Mouse (Mus musculus): ENCODE measurements around the gene Mta3. TPM values are rescaled to one million over a fixed set of nuclear protein-coding genes. Genes with fewer than 3 reads are reported as not detected.
"Not testable (repeated sequence)": the region's sequence is repeated elsewhere in the genome, so short reads cannot be mapped to it uniquely, and the experiment has no call there.

The Mta3 gene
- polyA plus RNA-seq, 1 experiment from 2014 or later: 35.0 TPM

GRCm38 (mm10) chr17:83706594-83707126 is 697 bp downstream of the Mta3 start:
- H3K4me3 ChIP-seq (ENCODE audit: low read length): peak overlapping the region; percentile 91
- H3K4me1 ChIP-seq (ENCODE audit: control insufficient read depth, insufficient read depth, low read length): peaks cover 8% of the 10 kb centered on the region; the same call in 1 of the 2 replicates
- H3K27me3 ChIP-seq (replicated peaks; ENCODE audit: control insufficient read depth, insufficient read depth, low read length): no peaks in the 10 kb centered on the region
- H3K4me2 ChIP-seq (ENCODE audit: low read depth, low read length): peak overlapping the region; percentile 92
- WGBS: 2% methylated on average over 19 of the region's 19 CpGs
- H3K27ac ChIP-seq (ENCODE audit: low read length): peak overlapping the region; percentile 94
- no peaks in the 10 kb centered on the region for H3K9me3 ChIP-seq (ENCODE audit: control insufficient read depth, low read length)
- no peaks in the 10 kb centered on the region for H3K36me3 ChIP-seq (ENCODE audit: control insufficient read depth, insufficient read depth, low read length)
- peak overlapping the region; percentile 99 for H3K9ac ChIP-seq (ENCODE audit: low read depth, low read length)
- ATAC-seq: peak; percentile 82

- peak overlapping the region; percentile 92 for H3K4me2 ChIP-seq (ENCODE audit: low read depth, low read length)
- peaks cover 8% of the 10 kb centered on the region; the same call in 1 of the 2 replicates for H3K4me1 ChIP-seq (ENCODE audit: control insufficient read depth, insufficient read depth, low read length)
- H3K9me3 ChIP-seq (ENCODE audit: control insufficient read depth, low read length): no peaks in the 10 kb centered on the region
- 85% methylated on average over 4 of the region's 4 CpGs for WGBS
- no peaks in the 10 kb centered on the region for H3K27me3 ChIP-seq (replicated peaks; ENCODE audit: control insufficient read depth, insufficient read depth, low read length)
- H3K36me3 ChIP-seq (ENCODE audit: control insufficient read depth, insufficient read depth, low read length): no peaks in the 10 kb centered on the region
- no peak overlapping the region for H3K4me3 ChIP-seq (ENCODE audit: low read length)
- no peak overlapping the region for H3K9ac ChIP-seq (ENCODE audit: low read depth, low read length)
- no peak for ATAC-seq
- H3K27ac ChIP-seq (ENCODE audit: low read length): no peak overlapping the region; the same call in 1 of the 2 replicates
These were observed 1.4 kb downstream of the Mta3 start for GRCm38 (mm10) chr17:83707372-83707771.

DNA sequence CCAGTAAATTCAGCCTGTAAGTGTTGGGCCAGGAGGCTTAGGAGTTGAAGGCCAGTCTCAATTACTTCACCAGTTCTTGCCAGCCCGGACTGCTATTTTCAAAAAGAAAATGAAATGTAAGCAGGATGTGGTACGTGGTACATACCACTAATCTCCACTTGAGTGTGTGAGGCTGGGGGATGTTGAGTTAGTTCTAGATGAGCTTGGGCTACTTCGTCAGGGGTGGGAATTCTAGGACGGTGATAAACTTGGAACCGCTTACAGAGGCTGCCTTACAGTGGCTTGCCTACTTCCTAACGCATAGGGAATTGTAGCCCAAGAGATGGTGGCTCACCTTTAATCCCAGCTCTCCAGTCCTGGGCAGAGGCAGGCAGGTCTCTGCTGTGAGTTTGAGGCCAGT is 1.9 kb downstream of the Mta3 start:
- Histone ChIP-seq H3K36me3 (ENCODE audit: control insufficient read depth, insufficient read depth, low read length) (no peaks in the 10 kb centered on the region), H3K4me3 (ENCODE audit: low read length) (no peak overlapping the region), H3K4me2 (ENCODE audit: low read depth, low read length) (no peak overlapping the region), H3K4me1 (ENCODE audit: control insufficient read depth, insufficient read depth, low read length) (peaks cover 8% of the 10 kb centered on the region; the same call in 1 of the 2 replicates), H3K9me3 (ENCODE audit: control insufficient read depth, low read length) (no peaks in the 10 kb centered on the region), H3K27ac (ENCODE audit: low read length) (no peak overlapping the region), H3K27me3 (replicated peaks; ENCODE audit: control insufficient read depth, insufficient read depth, low read length) (no peaks in the 10 kb centered on the region), H3K9ac (ENCODE audit: low read depth, low read length) (no peak overlapping the region)
- 95% methylated on average over 6 of the region's 6 CpGs for WGBS
- ATAC-seq: no peak

DNA sequence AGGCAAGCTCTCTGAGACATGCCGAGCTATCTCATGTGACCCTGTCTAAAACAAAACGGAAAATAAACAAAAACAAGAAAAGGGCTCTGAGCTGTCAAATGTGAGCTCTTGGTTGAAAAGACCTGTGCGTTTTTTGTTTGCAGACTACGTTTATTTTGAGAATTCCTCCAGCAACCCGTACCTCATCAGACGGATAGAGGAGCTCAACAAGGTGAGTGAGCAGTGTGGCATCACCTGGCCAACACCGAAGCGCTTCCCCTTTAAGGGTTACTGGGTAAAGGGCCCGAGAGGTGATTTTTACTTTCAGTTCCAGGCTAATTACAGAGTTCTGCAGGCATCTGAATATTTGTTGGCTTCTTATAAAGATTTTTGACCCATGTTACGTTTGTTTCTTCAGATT is 2.3 kb downstream of the Mta3 start:
- H3K9ac ChIP-seq (ENCODE audit: low read depth, low read length): no peak overlapping the region
- H3K4me2 ChIP-seq (ENCODE audit: low read depth, low read length): no peak overlapping the region
- H3K27me3 ChIP-seq (replicated peaks; ENCODE audit: control insufficient read depth, insufficient read depth, low read length): no peaks in the 10 kb centered on the region
- H3K4me1 ChIP-seq (ENCODE audit: control insufficient read depth, insufficient read depth, low read length): peaks cover 8% of the 10 kb centered on the region; the same call in 1 of the 2 replicates
- no peak for ATAC-seq
- no peaks in the 10 kb centered on the region for H3K36me3 ChIP-seq (ENCODE audit: control insufficient read depth, insufficient read depth, low read length)
- WGBS: 77% methylated on average over 10 of the region's 10 CpGs
- no peak overlapping the region for H3K27ac ChIP-seq (ENCODE audit: low read length)
- H3K9me3 ChIP-seq (ENCODE audit: control insufficient read depth, low read length): no peaks in the 10 kb centered on the region
- H3K4me3 ChIP-seq (ENCODE audit: low read length): no peak overlapping the region

- WGBS: 85% methylated on average over 6 of the region's 6 CpGs
- no peaks in the 10 kb centered on the region for H3K27me3 ChIP-seq (replicated peaks; ENCODE audit: control insufficient read depth, insufficient read depth, low read length)
- no peak overlapping the region for H3K9ac ChIP-seq (ENCODE audit: low read depth, low read length)
- no peak for ATAC-seq
- peaks cover 8% of the 10 kb centered on the region; the same call in 1 of the 2 replicates for H3K4me1 ChIP-seq (ENCODE audit: control insufficient read depth, insufficient read depth, low read length)
- no peaks in the 10 kb centered on the region for H3K36me3 ChIP-seq (ENCODE audit: control insufficient read depth, insufficient read depth, low read length)
- no peaks in the 10 kb centered on the region for H3K9me3 ChIP-seq (ENCODE audit: control insufficient read depth, low read length)
- H3K27ac ChIP-seq (ENCODE audit: low read length): no peak overlapping the region
- no peak overlapping the region for H3K4me3 ChIP-seq (ENCODE audit: low read length)
- H3K4me2 ChIP-seq (ENCODE audit: low read depth, low read length): no peak overlapping the region
These were observed 2.9 kb downstream of the Mta3 start for GRCm38 (mm10) chr17:83708891-83709290.

- 81% methylated on average over 3 of the region's 3 CpGs for WGBS
- H3K36me3 ChIP-seq (ENCODE audit: control insufficient read depth, insufficient read depth, low read length): not testable (repeated sequence)
These were observed 3.6 kb downstream of the Mta3 start for GRCm38 (mm10) chr17:83709517-83709916.

DNA sequence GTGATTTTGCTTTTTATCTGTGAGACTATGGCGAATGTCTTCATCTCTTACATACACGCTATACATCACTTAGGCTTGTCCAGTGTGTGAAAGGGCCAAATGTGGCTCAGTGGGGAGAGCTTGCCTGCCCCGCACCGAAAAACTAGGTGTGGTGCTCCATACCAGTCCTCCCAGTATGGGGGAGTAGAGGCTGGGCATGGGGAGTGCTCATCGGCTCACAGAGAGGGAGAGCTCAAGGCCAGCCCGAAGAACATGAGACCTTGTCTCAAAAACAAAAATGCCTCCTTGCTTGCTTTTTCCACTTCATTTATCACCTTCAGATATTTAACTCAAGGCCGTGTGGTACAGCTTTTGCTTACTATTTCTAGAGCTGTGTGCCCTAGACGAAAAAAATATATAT is 4.7 kb downstream of the Mta3 start:
- no peak for ATAC-seq
- no peaks in the 10 kb centered on the region for H3K27me3 ChIP-seq (replicated peaks; ENCODE audit: control insufficient read depth, insufficient read depth, low read length)
- no peak overlapping the region for H3K4me2 ChIP-seq (ENCODE audit: low read depth, low read length)
- H3K9me3 ChIP-seq (ENCODE audit: control insufficient read depth, low read length): no peaks in the 10 kb centered on the region
- WGBS: 85% methylated on average over 8 of the region's 8 CpGs
- no peak overlapping the region for H3K4me3 ChIP-seq (ENCODE audit: low read length)
- no peaks in the 10 kb centered on the region for H3K36me3 ChIP-seq (ENCODE audit: control insufficient read depth, insufficient read depth, low read length)
- peaks cover 8% of the 10 kb centered on the region; the same call in 1 of the 2 replicates for H3K4me1 ChIP-seq (ENCODE audit: control insufficient read depth, insufficient read depth, low read length)
- H3K27ac ChIP-seq (ENCODE audit: low read length): no peak overlapping the region
- H3K9ac ChIP-seq (ENCODE audit: low read depth, low read length): no peak overlapping the region

More at GRCm38 (mm10) chr17:83709517-83709916, 3.6 kb downstream of the Mta3 start:
- not testable (repeated sequence) for H3K27me3 ChIP-seq (replicated peaks; ENCODE audit: control insufficient read depth, insufficient read depth, low read length); H3K4me2 ChIP-seq (ENCODE audit: low read depth, low read length); H3K9ac ChIP-seq (ENCODE audit: low read depth, low read length); H3K4me3 ChIP-seq (ENCODE audit: low read length); H3K27ac ChIP-seq (ENCODE audit: low read length); H3K4me1 ChIP-seq (ENCODE audit: control insufficient read depth, insufficient read depth, low read length); H3K9me3 ChIP-seq (ENCODE audit: control insufficient read depth, low read length); ATAC-seq

- no peak overlapping the region for H3K4me2 ChIP-seq (ENCODE audit: low read depth, low read length)
- H3K9ac ChIP-seq (ENCODE audit: low read depth, low read length): no peak overlapping the region
- ATAC-seq: no peak
- H3K9me3 ChIP-seq (ENCODE audit: control insufficient read depth, low read length): peaks cover 7% of the 10 kb centered on the region; the same call in 1 of the 2 replicates
- peaks cover 15% of the 10 kb centered on the region; the same call in 1 of the 2 replicates for H3K36me3 ChIP-seq (ENCODE audit: control insufficient read depth, insufficient read depth, low read length)
- H3K4me3 ChIP-seq (ENCODE audit: low read length): no peak overlapping the region
- H3K4me1 ChIP-seq (ENCODE audit: control insufficient read depth, insufficient read depth, low read length): 0 out of 2 replicates have a peak, but pooled peaks cover 6% of the 10 kb centered on the region
- no peaks in the 10 kb centered on the region for H3K27me3 ChIP-seq (replicated peaks; ENCODE audit: control insufficient read depth, insufficient read depth, low read length)
- 90% methylated on average over 9 of the region's 9 CpGs for WGBS
- no peak overlapping the region for H3K27ac ChIP-seq (ENCODE audit: low read length)
These were observed 6.4 kb downstream of the Mta3 start for GRCm38 (mm10) chr17:83712341-83712740.

- no peak for ATAC-seq
- no peak overlapping the region for H3K4me2 ChIP-seq (ENCODE audit: low read depth, low read length)
- H3K4me1 ChIP-seq (ENCODE audit: control insufficient read depth, insufficient read depth, low read length): no peaks in the 10 kb centered on the region
- H3K9ac ChIP-seq (ENCODE audit: low read depth, low read length): no peak overlapping the region
- peaks cover 23% of the 10 kb centered on the region; the same call in 1 of the 2 replicates for H3K36me3 ChIP-seq (ENCODE audit: control insufficient read depth, insufficient read depth, low read length)
- no peaks in the 10 kb centered on the region for H3K27me3 ChIP-seq (replicated peaks; ENCODE audit: control insufficient read depth, insufficient read depth, low read length)
- no peak overlapping the region for H3K4me3 ChIP-seq (ENCODE audit: low read length)
- peaks cover 7% of the 10 kb centered on the region; the same call in 1 of the 2 replicates for H3K9me3 ChIP-seq (ENCODE audit: control insufficient read depth, low read length)
- WGBS: 80% methylated on average over 12 of the region's 12 CpGs
- no peak overlapping the region for H3K27ac ChIP-seq (ENCODE audit: low read length)
These were observed 14.5 kb downstream of the Mta3 start for GRCm38 (mm10) chr17:83720449-83720848.

GRCm38 (mm10) chr17:83721157-83721556 is 15.2 kb downstream of the Mta3 start:
- no peak overlapping the region for H3K4me2 ChIP-seq (ENCODE audit: low read depth, low read length)
- H3K27me3 ChIP-seq (replicated peaks; ENCODE audit: control insufficient read depth, insufficient read depth, low read length): no peaks in the 10 kb centered on the region
- no peaks in the 10 kb centered on the region for H3K4me1 ChIP-seq (ENCODE audit: control insufficient read depth, insufficient read depth, low read length)
- 94% methylated on average over 10 of the region's 10 CpGs for WGBS
- ATAC-seq: no peak
- H3K27ac ChIP-seq (ENCODE audit: low read length): no peak overlapping the region
- peaks cover 7% of the 10 kb centered on the region; the same call in 1 of the 2 replicates for H3K9me3 ChIP-seq (ENCODE audit: control insufficient read depth, low read length)
- H3K36me3 ChIP-seq (ENCODE audit: control insufficient read depth, insufficient read depth, low read length): peaks cover 20% of the 10 kb centered on the region; the same call in 1 of the 2 replicates
- no peak overlapping the region for H3K4me3 ChIP-seq (ENCODE audit: low read length)
- no peak overlapping the region for H3K9ac ChIP-seq (ENCODE audit: low read depth, low read length)
